Mouse (Mus musculus): Measurements from ENCODE around the gene Gm29609.

DNA sequence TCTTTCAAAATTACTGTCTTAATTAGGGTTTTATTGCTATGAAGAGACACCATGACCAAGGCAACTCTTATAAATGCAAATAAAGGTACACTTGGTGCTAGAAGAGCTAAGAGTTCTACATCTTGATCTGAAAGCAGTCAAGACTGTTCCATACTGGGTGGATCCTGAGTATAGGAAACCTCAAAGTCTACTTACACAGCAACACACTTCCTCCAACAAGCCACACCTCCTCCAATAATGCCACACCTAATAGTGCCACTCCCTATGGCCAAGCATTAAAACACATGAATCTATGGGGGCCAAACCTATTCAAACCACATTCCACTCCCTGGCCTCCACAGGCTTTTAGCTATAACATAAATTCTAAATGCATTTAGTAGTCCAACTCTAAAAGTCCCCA is 17.2 kb downstream of the Gm29609 start:
- TF ChIP-seq GATA1 (IDR thresholded peaks at IDR 0.05; ENCODE audit: low read length) = no peak
- no peak for TF ChIP-seq TAL1 (IDR thresholded peaks at IDR 0.05; ENCODE audit: low read length)

Data from erythroblast, embryonic 14.5 days (primary cell).